Mouse (Mus musculus): ENCODE data around the gene BC025446. TPM values are rescaled to one million over a fixed set of nuclear protein-coding genes. Genes with fewer than 3 reads are reported as not detected.
"Not testable (repeated sequence)": the region's sequence is repeated elsewhere in the genome, so short reads cannot be mapped to it uniquely, and the experiment has no call there.

Gene BC025446
- total RNA-seq (2014; rRNA removed) (not detected in 2 replicates), polyA plus RNA-seq (2015; fragmentation: Nextera tagmentation; extraction: Ambion mirVana) (not detected in 2 replicates)

GRCm38 (mm10) chr15:75215778-75216691 is at the start of gene BC025446:
Gene BC025446, plus strand, starts transcription at chr15:75216376.
- H3K36me3 ChIP-seq (ENCODE audit: insufficient read depth): no peaks in the 10 kb centered on the region
- no peaks in the 10 kb centered on the region for H3K4me1 ChIP-seq (ENCODE audit: insufficient read depth)
- DNase-seq: no peak
- no peaks in the 10 kb centered on the region for H3K27me3 ChIP-seq (ENCODE audit: insufficient read depth, low read length)
- H3K4me3 ChIP-seq (ENCODE audit: low read depth, low read length): no peak within 1 kb of the TSS
- 86% methylated on average over 7 of the region's 7 CpGs for WGBS
- H3K9ac ChIP-seq: no peak within 1 kb of the TSS
- no peak within 1 kb of the TSS for H3K4me2 ChIP-seq (ENCODE audit: low read depth)
- no peak for TF ChIP-seq CTCF (IDR thresholded peaks at IDR 0.05; ENCODE audit: low read depth)
- H3K9me3 ChIP-seq (ENCODE audit: low read length): no peaks in the 10 kb centered on the region
- ATAC-seq: no peak
- no peak within 1 kb of the TSS for H3K27ac ChIP-seq (ENCODE audit: low read depth, low read length)

GRCm38 (mm10) chr15:75175506-75175905 is 40.7 kb upstream of the BC025446 start:
- DNase-seq (peak; percentile 37), ATAC-seq (no peak)
- H3K27ac ChIP-seq (ENCODE audit: low read depth, low read length): no peak overlapping the region
- H3K4me1 ChIP-seq (ENCODE audit: insufficient read depth): no peaks in the 10 kb centered on the region
- no peak overlapping the region for H3K4me2 ChIP-seq (ENCODE audit: low read depth)
- peak; percentile 68 for TF ChIP-seq CTCF (IDR thresholded peaks at IDR 0.05; ENCODE audit: low read depth)
- WGBS: 72% methylated on average over 1 of the region's 1 CpGs
- H3K9ac ChIP-seq: no peak overlapping the region
- no peaks in the 10 kb centered on the region for H3K36me3 ChIP-seq (ENCODE audit: insufficient read depth)
- no peak overlapping the region for H3K4me3 ChIP-seq (ENCODE audit: low read depth, low read length)
- H3K9me3 ChIP-seq (ENCODE audit: low read length): no peaks in the 10 kb centered on the region
- no peaks in the 10 kb centered on the region for H3K27me3 ChIP-seq (ENCODE audit: insufficient read depth, low read length)

GRCm38 (mm10) chr15:75186291-75186690 is 29.9 kb upstream of the BC025446 start:
- no peak overlapping the region for H3K27ac ChIP-seq (ENCODE audit: low read depth, low read length)
- no peak overlapping the region for H3K4me3 ChIP-seq (ENCODE audit: low read depth, low read length)
- WGBS: 20% methylated on average over 2 of the region's 2 CpGs
- no peak for ATAC-seq
- no peaks in the 10 kb centered on the region for H3K27me3 ChIP-seq (ENCODE audit: insufficient read depth, low read length)
- no peaks in the 10 kb centered on the region for H3K4me1 ChIP-seq (ENCODE audit: insufficient read depth)
- H3K9ac ChIP-seq: no peak overlapping the region
- H3K9me3 ChIP-seq (ENCODE audit: low read length): no peaks in the 10 kb centered on the region
- no peak for DNase-seq
- no peaks in the 10 kb centered on the region for H3K36me3 ChIP-seq (ENCODE audit: insufficient read depth)
- TF ChIP-seq CTCF (IDR thresholded peaks at IDR 0.05; ENCODE audit: low read depth): no peak
- H3K4me2 ChIP-seq (ENCODE audit: low read depth): no peak overlapping the region

- DNase-seq: peak; percentile 19
- TF ChIP-seq CTCF (IDR thresholded peaks at IDR 0.05; ENCODE audit: low read depth): peak; percentile 62
- H3K27me3 ChIP-seq (ENCODE audit: insufficient read depth, low read length): no peaks in the 10 kb centered on the region
Measured at GRCm38 (mm10) chr15:75189116-75189515, 27.1 kb upstream of the BC025446 start.

GRCm38 (mm10) chr15:75190560-75190959 is 25.6 kb upstream of the BC025446 start:
- not testable (repeated sequence) for DNase-seq; H3K4me3 ChIP-seq (ENCODE audit: low read depth, low read length); H3K9me3 ChIP-seq (ENCODE audit: low read length); ATAC-seq; H3K36me3 ChIP-seq (ENCODE audit: insufficient read depth); H3K4me1 ChIP-seq (ENCODE audit: insufficient read depth); H3K27ac ChIP-seq (ENCODE audit: low read depth, low read length); H3K27me3 ChIP-seq (ENCODE audit: insufficient read depth, low read length); H3K4me2 ChIP-seq (ENCODE audit: low read depth); H3K9ac ChIP-seq
- 5% methylated on average over 1 of the region's 3 CpGs for WGBS
- peak; percentile 42 for TF ChIP-seq CTCF (IDR thresholded peaks at IDR 0.05; ENCODE audit: low read depth)

More at GRCm38 (mm10) chr15:75189116-75189515, 27.1 kb upstream of the BC025446 start:
- no peak overlapping the region for H3K9ac ChIP-seq
- 64% methylated on average over 2 of the region's 2 CpGs for WGBS
- H3K4me1 ChIP-seq (ENCODE audit: insufficient read depth): no peaks in the 10 kb centered on the region
- no peak overlapping the region for H3K27ac ChIP-seq (ENCODE audit: low read depth, low read length)
- H3K36me3 ChIP-seq (ENCODE audit: insufficient read depth): no peaks in the 10 kb centered on the region
- ATAC-seq: no peak
- H3K4me2 ChIP-seq (ENCODE audit: low read depth): no peak overlapping the region
- H3K9me3 ChIP-seq (ENCODE audit: low read length): no peaks in the 10 kb centered on the region
- H3K4me3 ChIP-seq (ENCODE audit: low read depth, low read length): no peak overlapping the region

GRCm38 (mm10) chr15:75216831-75217230 is 655 bp downstream of the BC025446 start:
- TF ChIP-seq CTCF (IDR thresholded peaks at IDR 0.05; ENCODE audit: low read depth): no peak
- Histone ChIP-seq H3K4me2 (ENCODE audit: low read depth) (no peak overlapping the region), H3K9me3 (ENCODE audit: low read length) (no peaks in the 10 kb centered on the region), H3K4me1 (ENCODE audit: insufficient read depth) (no peaks in the 10 kb centered on the region), H3K27ac (ENCODE audit: low read depth, low read length) (no peak overlapping the region), H3K4me3 (ENCODE audit: low read depth, low read length) (no peak overlapping the region), H3K27me3 (ENCODE audit: insufficient read depth, low read length) (no peaks in the 10 kb centered on the region), H3K9ac (no peak overlapping the region), H3K36me3 (ENCODE audit: insufficient read depth) (no peaks in the 10 kb centered on the region)
- DNase-seq: no peak
- no peak for ATAC-seq
- 79% methylated on average over 1 of the region's 1 CpGs for WGBS

GRCm38 (mm10) chr15:75221942-75222341 is 5.8 kb downstream of the BC025446 start:
- no peak overlapping the region for H3K4me2 ChIP-seq (ENCODE audit: low read depth)
- H3K27me3 ChIP-seq (ENCODE audit: insufficient read depth, low read length): no peaks in the 10 kb centered on the region
- DNase-seq (no peak), ATAC-seq (no peak)
- no peaks in the 10 kb centered on the region for H3K4me1 ChIP-seq (ENCODE audit: insufficient read depth)
- no peak overlapping the region for H3K9ac ChIP-seq
- H3K4me3 ChIP-seq (ENCODE audit: low read depth, low read length): no peak overlapping the region
- TF ChIP-seq CTCF (IDR thresholded peaks at IDR 0.05; ENCODE audit: low read depth): no peak
- H3K9me3 ChIP-seq (ENCODE audit: low read length): no peaks in the 10 kb centered on the region
- H3K36me3 ChIP-seq (ENCODE audit: insufficient read depth): no peaks in the 10 kb centered on the region
- H3K27ac ChIP-seq (ENCODE audit: low read depth, low read length): no peak overlapping the region

Data from forebrain, postnatal 0 days (tissue).